Mouse (Mus musculus) left cerebral cortex, adult 2 months (tissue): ENCODE data around the gene Src. TPM values are rescaled to one million over a fixed set of nuclear protein-coding genes. Genes with fewer than 3 reads are reported as not detected.

ENCODE experiments used
- DNase-seq, 2 experiments: peaks; one replicate each; pipeline ENCODE4 v3.0.0; 2021 to 2022; ENCODE audit warnings: low spot score in 2 of 2, mixed read lengths in 1 of 2; ENCODE audit errors: extremely low spot score in 1 of 2
- H3K27ac ChIP-seq: fragments of 200-600 bp; 2 replicates; pipeline ENCODE4 v1.8.1; 2022
- H3K4me3 ChIP-seq: fragments of 200-600 bp; 2 replicates; pipeline ENCODE4 v1.8.1; 2022
- CTCF ChIP-seq: fragments of 200-600 bp; IDR thresholded peaks from 2 replicates; pipeline ENCODE4 v1.8.1; 2022; ENCODE audit warnings: antibody characterized with exemption, mild to moderate bottlenecking, moderate library complexity
- intact Hi-C: fragments of 180-260 bp; cut with DNase I; formaldehyde crosslinking; loops from one replicate; pipeline ENCODE4 v1.15.1; 2025
- total RNA-seq, 2 experiments: library from RNA; stranded (reverse); gene quantifications; 2 replicates each; pipeline ENCODE4 v1.2.3; 2021

Src gene
- total RNA-seq, 2 experiments from 2014 or later, result 133 to 134 TPM

DNA sequence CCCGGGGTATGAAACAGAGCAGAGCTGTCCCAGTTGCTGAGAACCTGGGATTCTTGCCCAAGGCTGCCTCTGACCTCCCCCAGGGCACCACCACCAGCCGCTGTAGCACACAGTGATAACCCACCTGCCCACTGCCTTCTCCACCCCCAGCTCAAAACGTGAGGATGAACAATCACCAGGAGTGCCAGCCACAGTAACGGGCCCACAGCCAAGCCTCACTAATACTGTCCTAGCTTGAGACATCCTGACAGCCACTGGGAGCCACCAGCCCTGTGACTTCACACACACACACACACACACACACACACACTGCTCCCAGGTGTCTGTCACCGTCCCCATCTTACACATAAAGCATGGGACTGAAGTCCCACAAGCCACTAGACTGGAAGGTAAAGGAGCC is 22.9 kb upstream of the Src start:
- TF ChIP-seq CTCF, result no peak
- intact Hi-C loops, result no loop called here
- DNase-seq, result no peak
- Histone ChIP-seq H3K27ac (no peak overlapping the region), H3K4me3 (no peak overlapping the region)

DNA sequence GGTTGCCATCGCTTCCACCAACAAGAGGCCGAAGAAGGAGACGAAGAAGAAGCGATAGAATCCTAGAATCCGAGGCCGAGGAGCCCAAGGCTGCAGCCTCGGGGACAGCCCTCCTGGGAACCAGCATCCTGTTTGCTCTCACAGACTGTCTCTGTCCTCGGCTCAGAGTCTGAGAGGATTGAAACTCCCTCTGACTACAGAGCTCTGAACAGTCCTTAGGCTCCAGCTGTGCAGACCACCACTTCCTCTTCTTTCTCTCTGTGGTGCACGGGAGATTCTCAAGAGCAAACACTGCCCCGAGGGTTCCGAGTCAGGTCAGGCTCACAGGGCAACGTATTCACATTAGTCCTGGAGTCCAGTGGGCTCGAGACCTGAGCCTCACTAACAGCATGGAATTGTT is 22.3 kb upstream of the Src start:
- no peak for DNase-seq
- no peak for TF ChIP-seq CTCF
- intact Hi-C loops, result no loop called here
- Histone ChIP-seq H3K27ac (no peak overlapping the region), H3K4me3 (no peak overlapping the region)

DNA sequence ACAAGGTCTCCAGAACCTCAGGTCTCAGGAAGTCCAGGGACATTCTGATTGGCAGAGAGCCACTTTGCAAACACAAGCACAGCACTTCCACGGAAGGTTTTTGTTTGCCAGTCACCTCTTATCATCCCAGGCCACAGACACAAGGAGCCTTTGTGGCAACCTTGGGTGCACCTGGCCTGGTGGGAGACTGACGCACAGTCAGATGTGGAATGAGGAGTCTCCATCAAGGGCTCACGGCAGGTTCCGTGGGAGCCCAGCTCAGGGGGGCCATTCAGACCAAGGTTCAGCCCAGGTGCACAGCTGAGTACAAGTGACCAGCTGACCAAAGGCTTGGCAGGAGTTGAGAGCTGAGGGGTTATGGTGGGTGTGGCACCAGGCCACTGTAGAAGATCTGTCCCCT is 20.9 kb upstream of the Src start:
- intact Hi-C loops, result no loop called here
- no peak overlapping the region for H3K4me3 ChIP-seq

DNA sequence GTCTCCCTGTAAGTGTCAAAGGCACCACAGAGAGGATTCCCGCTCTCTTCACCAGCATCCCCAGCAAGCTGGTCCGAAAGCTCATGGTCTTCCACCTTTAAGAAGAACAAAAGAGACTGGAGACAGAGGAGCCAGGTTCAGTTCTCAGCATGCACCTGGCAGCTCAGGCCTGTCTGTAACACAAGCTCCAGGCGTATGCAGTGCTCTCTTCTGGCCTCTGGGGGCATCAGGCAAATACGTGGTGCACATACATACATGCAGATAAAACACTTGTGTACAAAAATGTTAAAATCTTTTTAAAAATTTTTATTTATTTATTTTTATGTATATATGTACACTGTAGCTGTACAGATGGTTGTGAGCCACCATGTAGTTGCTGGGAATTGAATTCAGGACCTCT is 19.7 kb upstream of the Src start:
- intact Hi-C loops, result no loop called here
- Histone ChIP-seq H3K27ac (no peak overlapping the region), H3K4me3 (no peak overlapping the region)
- DNase-seq, result no peak
- peak; percentile 26 for TF ChIP-seq CTCF

More for the DNA sequence above, 20.9 kb upstream of the Src start:
- no peak overlapping the region for H3K27ac ChIP-seq
- no peak for TF ChIP-seq CTCF
- DNase-seq, result no peak

DNA sequence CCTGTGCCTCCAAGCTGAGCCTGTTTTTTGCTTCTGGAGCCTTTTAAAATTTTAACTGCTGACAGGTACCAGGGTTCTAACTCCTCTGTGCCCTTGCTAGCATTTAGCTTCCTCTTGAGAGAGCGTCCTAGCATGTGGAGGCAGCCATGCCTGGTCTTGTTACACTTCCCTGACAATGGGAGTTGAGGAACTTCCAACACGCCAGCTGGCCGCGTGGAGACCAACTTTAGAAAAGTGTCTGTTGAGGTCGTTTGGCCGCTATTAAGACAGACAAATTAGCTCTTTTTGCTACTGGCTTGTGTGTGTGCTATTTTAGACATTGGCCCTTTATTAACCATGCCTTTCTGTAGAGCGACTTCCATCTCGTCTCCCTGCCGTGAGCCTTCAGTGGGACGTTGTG is 18.4 kb upstream of the Src start:
- DNase-seq, result no peak
- no peak overlapping the region for H3K27ac ChIP-seq
- intact Hi-C loops, result no loop called here
- TF ChIP-seq CTCF, result no peak
- no peak overlapping the region for H3K4me3 ChIP-seq

DNA sequence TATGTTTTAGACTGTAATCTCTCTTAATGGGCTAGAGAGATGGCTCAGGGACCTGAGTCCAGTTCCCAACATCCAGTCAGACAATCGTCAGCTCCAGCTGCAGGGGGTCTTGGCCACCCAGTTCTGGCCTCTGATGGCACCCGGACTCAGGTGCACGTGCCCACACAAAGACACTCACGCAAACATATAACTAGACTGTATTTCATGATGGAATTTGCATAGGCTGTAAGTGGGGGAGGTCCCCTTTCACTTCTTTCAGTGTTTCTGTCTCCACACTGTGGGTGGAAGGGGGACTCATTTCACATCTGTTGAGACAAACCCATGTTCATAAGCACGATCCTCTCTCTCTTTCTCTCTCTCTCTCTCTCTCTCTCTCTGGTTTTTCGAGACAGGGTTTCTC is 17.8 kb upstream of the Src start:
- DNase-seq, result no peak
- H3K27ac ChIP-seq, result no peak overlapping the region
- intact Hi-C loops, result no loop called here
- TF ChIP-seq CTCF, result no peak
- no peak overlapping the region for H3K4me3 ChIP-seq

DNA sequence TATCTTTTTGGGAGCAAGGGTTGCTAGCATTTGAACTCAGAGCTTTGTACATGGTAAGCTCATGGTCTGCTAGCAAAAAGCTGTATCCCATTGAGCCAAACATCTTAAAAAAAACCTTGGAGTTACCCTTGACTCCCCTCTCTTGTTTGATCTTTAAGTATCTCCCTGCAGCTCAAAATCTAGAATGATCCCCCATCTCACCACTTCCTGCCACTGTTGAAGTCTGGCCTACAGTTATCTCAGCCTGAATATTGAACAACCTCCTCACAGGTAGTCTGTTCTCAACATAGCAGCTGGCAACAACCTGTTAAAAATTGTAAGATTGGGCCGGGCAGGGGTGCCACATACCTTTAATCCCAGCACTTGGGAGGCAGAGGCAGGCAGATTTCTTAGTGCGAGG is 17.0 kb upstream of the Src start:
- H3K27ac ChIP-seq, result no peak overlapping the region
- no peak for TF ChIP-seq CTCF
- DNase-seq, result no peak
- intact Hi-C loops, result no loop called here
- no peak overlapping the region for H3K4me3 ChIP-seq

DNA sequence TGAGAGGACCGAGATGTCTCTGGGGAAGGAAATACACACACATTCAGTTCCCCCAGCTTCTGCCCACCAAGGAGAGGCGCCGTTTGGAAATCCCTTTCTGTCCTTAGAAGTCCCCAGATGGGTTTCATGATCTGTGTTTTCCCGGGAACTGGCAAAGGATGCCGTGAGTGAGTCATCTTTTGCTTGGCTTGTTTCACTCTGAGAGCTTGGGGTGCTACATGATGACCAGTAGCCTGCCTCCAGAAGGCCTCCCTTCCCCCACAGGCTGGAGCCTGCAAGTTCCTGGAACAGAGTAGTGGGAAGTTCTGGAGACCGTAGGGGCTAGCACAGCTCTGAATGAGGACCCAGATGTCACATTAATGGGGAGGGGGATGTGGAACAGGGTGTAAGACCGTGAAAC is 10.6 kb upstream of the Src start:
- no peak for TF ChIP-seq CTCF
- no peak for DNase-seq
- Histone ChIP-seq H3K27ac (no peak overlapping the region), H3K4me3 (no peak overlapping the region)
- intact Hi-C loops, result no loop called here

DNA sequence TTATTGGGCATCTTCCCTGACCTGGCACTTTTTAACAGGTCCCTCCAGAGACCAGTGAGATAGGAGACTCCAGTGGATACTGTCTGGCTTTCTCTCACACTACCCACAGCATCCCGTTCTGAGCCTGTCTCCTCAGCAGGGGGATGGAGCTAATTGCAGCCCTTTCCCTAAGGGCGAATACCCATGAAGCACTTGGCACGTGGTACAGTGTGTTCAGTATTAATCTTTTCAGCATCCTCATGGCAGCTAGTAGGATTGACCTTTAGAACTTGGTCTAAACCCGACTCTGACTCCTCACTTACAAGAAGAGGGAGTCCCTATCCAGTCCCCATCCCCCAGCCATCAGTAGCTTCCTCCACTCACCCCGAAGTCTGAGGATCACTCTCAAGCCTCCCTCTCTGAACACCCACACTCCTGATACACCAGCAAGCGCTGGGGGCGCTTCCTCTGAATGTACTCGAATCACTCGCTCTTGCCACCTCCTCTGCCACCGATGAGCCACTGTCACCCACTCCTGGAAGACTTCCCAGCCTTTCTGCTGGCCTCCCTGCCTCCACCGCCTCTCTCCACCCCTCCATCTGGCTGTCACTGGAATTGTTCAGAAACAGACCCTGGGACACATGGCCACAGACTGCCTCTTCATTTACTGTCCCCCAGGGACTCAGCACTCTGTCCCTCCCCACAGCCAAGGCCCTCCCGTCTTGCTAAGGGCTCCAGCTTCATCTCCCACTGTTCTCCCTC is 8.3 kb upstream of the Src start:
- intact Hi-C loops, result no loop called here
- DNase-seq, result peak; percentile 69 to 78
- Histone ChIP-seq H3K4me3 (no peak overlapping the region), H3K27ac (peak overlapping the region; percentile 37)
- no peak; the same call in none of the 2 replicates for TF ChIP-seq CTCF

DNA sequence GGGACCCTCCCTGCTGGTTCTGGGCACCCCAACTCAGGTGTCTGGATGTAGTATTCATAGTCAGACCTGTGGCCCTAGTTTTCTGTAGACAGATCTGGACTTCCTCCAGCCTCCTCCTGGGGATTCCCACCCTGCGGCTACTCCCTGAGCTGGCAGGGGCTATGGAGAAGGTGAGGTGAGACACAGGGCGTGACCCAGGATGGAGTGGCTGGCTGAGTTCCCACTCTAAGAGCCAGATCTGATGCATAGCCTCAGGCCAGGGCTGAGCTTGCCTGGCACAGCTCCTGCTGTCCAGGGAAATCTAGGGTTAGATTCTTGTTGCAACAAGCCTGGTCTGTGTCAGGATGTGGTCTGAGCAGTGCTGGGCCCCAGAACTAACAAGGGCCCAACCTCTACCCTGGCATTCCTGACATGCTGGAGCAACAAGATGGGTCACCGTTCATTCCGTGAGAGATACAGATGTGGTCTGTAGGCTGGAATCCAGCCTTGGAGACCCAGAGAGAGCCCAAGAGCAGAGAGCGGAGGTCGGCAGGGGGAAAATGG is 7.0 kb upstream of the Src start:
- Histone ChIP-seq H3K27ac (no peak overlapping the region), H3K4me3 (no peak overlapping the region)
- TF ChIP-seq CTCF, result no peak
- intact Hi-C loops, result no loop called here
- no peak for DNase-seq

DNA sequence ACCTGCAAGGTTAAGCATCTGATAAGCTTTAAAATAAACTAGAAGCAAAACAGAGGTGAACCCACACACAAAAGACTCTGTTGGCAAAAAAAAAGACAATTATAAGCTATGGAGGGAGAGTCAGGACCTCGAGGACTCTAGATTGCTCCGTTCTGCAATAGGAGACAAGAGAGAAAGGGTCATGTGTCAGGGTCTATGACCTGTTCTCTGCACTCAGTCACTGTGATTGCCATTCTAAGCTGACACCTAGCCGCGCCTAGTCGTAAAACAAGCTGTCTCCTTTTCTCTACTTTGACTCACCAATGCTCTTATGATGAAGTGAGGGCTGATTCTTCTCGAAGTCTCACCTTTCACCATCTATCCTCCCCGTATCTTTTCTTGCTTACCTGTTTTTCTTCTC is 5.7 kb upstream of the Src start:
- Histone ChIP-seq H3K27ac (no peak overlapping the region), H3K4me3 (no peak overlapping the region)
- DNase-seq, result no peak
- intact Hi-C loops, result no loop called here
- TF ChIP-seq CTCF, result no peak

DNA sequence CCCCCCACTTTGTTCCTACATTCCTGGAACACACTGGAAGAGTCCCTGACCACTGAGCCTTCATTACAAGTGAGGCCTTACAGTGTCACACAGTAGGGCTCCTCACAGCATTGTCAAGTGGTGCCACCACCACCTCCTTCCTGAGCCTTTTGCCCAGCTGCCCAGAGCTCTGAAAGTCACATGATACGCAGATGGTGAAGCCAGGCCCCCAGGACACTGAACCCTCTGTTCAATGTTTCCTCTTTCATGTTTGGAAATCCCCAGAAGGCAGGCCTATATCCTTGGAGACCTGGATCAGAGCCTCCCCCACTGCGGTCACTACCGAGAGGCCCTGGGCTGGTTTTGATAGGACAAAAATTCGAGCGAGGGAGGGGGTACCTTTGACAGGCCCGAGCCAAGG is 1.0 kb upstream of the Src start:
- no peak for TF ChIP-seq CTCF
- Histone ChIP-seq H3K27ac (no peak overlapping the region), H3K4me3 (no peak overlapping the region)
- no peak for DNase-seq
- intact Hi-C loops, result no loop called here

DNA sequence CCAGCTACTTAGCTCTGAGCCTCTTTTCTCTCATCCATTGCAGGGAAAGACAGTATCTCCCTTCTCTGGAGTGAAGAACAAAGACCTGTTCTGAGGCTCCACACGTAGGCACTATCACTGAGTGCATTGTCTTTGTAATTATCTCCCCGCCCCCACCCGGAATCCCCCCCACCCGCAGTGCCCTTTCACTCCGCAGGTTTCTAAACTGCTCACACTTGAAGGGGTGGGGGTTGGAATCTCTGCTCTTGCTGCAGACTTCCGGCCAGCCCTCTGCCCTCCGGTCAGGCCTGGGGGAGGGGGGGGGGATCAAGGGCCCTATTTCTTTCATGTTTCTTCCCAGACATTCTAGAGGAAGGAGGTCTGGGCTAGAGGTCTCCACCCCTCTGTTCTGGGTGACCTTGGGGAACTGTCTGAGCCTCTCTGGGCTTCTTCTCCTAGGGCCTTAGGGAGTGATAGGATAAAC is 396 bp downstream of the Src start:
- no peak for TF ChIP-seq CTCF
- no peak for DNase-seq
- intact Hi-C loops, result no loop called here
- Histone ChIP-seq H3K4me3 (no peak overlapping the region), H3K27ac (no peak overlapping the region)
